Mouse (Mus musculus): ENCODE measurements around the gene Ptdss2.

The Ptdss2 gene

GRCm38 (mm10) chr7:141120605-141121004 lies 1.6 kb upstream of the Ptdss2 start:
- in situ Hi-C loops (cut with MboI; ENCODE audit: low sequenced_read_pairs) = no loop called here

GRCm38 (mm10) chr7:141121051-141121531 lies 1.1 kb upstream of the Ptdss2 start:
- in situ Hi-C loops (cut with MboI; ENCODE audit: low sequenced_read_pairs) = no loop called here

GRCm38 (mm10) chr7:141122689-141123516 lies 721 bp downstream of the Ptdss2 start:
- in situ Hi-C loops (cut with MboI; ENCODE audit: low sequenced_read_pairs) = no loop called here

- in situ Hi-C loops (cut with MboI; ENCODE audit: low sequenced_read_pairs) = no loop called here
Measured at GRCm38 (mm10) chr7:141123517-141123856, 1.3 kb downstream of the Ptdss2 start.

- in situ Hi-C loops (cut with MboI; ENCODE audit: low sequenced_read_pairs) = no loop called here
Measured at GRCm38 (mm10) chr7:141131024-141131820, 9.0 kb downstream of the Ptdss2 start.

GRCm38 (mm10) chr7:141131904-141132755 lies 9.9 kb downstream of the Ptdss2 start:
- in situ Hi-C loops (cut with MboI; ENCODE audit: low sequenced_read_pairs) = no loop called here

- in situ Hi-C loops (cut with MboI; ENCODE audit: low sequenced_read_pairs) = no loop called here
Measured at GRCm38 (mm10) chr7:141141326-141141725, 19.1 kb downstream of the Ptdss2 start.

GRCm38 (mm10) chr7:141143112-141143511 lies 20.9 kb downstream of the Ptdss2 start:
- in situ Hi-C loops (cut with MboI; ENCODE audit: low sequenced_read_pairs) = no loop called here

GRCm38 (mm10) chr7:141143861-141144260 lies 21.7 kb downstream of the Ptdss2 start:
- in situ Hi-C loops (cut with MboI; ENCODE audit: low sequenced_read_pairs) = no loop called here

GRCm38 (mm10) chr7:141144650-141145049 lies 22.5 kb downstream of the Ptdss2 start:
- in situ Hi-C loops (cut with MboI; ENCODE audit: low sequenced_read_pairs) = no loop called here

- in situ Hi-C loops (cut with MboI; ENCODE audit: low sequenced_read_pairs) = no loop called here
Measured at GRCm38 (mm10) chr7:141145403-141145802, 23.2 kb downstream of the Ptdss2 start.

- in situ Hi-C loops (cut with MboI; ENCODE audit: low sequenced_read_pairs) = no loop called here
Measured at GRCm38 (mm10) chr7:141146043-141146595, 23.9 kb downstream of the Ptdss2 start.

- in situ Hi-C loops (cut with MboI; ENCODE audit: low sequenced_read_pairs) = no loop called here
Measured at GRCm38 (mm10) chr7:141147044-141147443, 24.9 kb downstream of the Ptdss2 start.

- in situ Hi-C loops (cut with MboI; ENCODE audit: low sequenced_read_pairs) = no loop called here
Measured at GRCm38 (mm10) chr7:141148639-141149038, 26.5 kb downstream of the Ptdss2 start.

- in situ Hi-C loops (cut with MboI; ENCODE audit: low sequenced_read_pairs) = no loop called here
Measured at GRCm38 (mm10) chr7:141155362-141155761, 33.2 kb downstream of the Ptdss2 start.

GRCm38 (mm10) chr7:141164397-141164796 lies 42.2 kb downstream of the Ptdss2 start:
- in situ Hi-C loops (cut with MboI; ENCODE audit: low sequenced_read_pairs) = no loop called here

GRCm38 (mm10) chr7:141164850-141165249 lies 42.7 kb downstream of the Ptdss2 start:
- in situ Hi-C loops (cut with MboI; ENCODE audit: low sequenced_read_pairs) = no loop called here

- in situ Hi-C loops (cut with MboI; ENCODE audit: low sequenced_read_pairs) = no loop called here
Measured at GRCm38 (mm10) chr7:141167901-141168517, 45.8 kb downstream of the Ptdss2 start.

GRCm38 (mm10) chr7:141168518-141168953 lies 46.4 kb downstream of the Ptdss2 start:
- in situ Hi-C loops (cut with MboI; ENCODE audit: low sequenced_read_pairs) = no loop called here

GRCm38 (mm10) chr7:141169300-141169699 lies 47.1 kb downstream of the Ptdss2 start:
- in situ Hi-C loops (cut with MboI; ENCODE audit: low sequenced_read_pairs) = no loop called here
